Mouse (Mus musculus) MEL (cell line): Measurements from ENCODE around the gene Fsip1. TPM values are rescaled to one million over a fixed set of nuclear protein-coding genes. Genes with fewer than 3 reads are reported as not detected.

ENCODE experiments used
- DNase-seq: peaks from one replicate; pipeline ENCODE4 v3.0.0; 2011; ENCODE audit warnings: low read depth, low spot score
- H3K27ac ChIP-seq: 2 replicates; pipeline ENCODE4 v1.5.1; 2012; ENCODE audit warnings: low read depth, mild to moderate bottlenecking, control low read depth, low read length, moderate library complexity; ENCODE audit not compliant: control insufficient read depth
- H3K27me3 ChIP-seq, 2 experiments: fragments of 150-350 bp in 1 of 2; sonication (generic) in 1 of 2; 2 replicates each; pipeline ENCODE4 v1.6.1; 2012; ENCODE audit warnings: low read length in 2 of 2, mild to moderate bottlenecking in 2 of 2, improper control_type of control experiment in 1 of 2, moderate library complexity in 1 of 2; ENCODE audit not compliant: insufficient read depth in 2 of 2, control insufficient read depth in 1 of 2
- H3K36me3 ChIP-seq, 2 experiments: 2 replicates each; pipeline ENCODE4 v1.6.1; 2012 to 2014; ENCODE audit warnings: low read length in 2 of 2, improper control_type of control experiment in 1 of 2, inconsistent platforms in 1 of 2, mild to moderate bottlenecking in 1 of 2; ENCODE audit not compliant: insufficient read depth in 2 of 2, control insufficient read depth in 1 of 2
- H3K4me1 ChIP-seq, 2 experiments: fragments of 150-350 bp in 1 of 2; sonication (generic) in 1 of 2; 2 replicates each; pipeline ENCODE4 v1.6.1; 2012; ENCODE audit warnings: low read length in 2 of 2, improper control_type of control experiment in 1 of 2, mild to moderate bottlenecking in 1 of 2; ENCODE audit not compliant: insufficient read depth in 2 of 2, control insufficient read depth in 1 of 2
- H3K4me3 ChIP-seq, 2 experiments: fragments of 150-350 bp in 1 of 2; sonication (generic) in 1 of 2; 2 replicates each; pipeline ENCODE4 v1.5.1; 2012; ENCODE audit warnings: low read depth in 2 of 2, low read length in 2 of 2, mild to moderate bottlenecking in 2 of 2, moderate library complexity in 2 of 2, control low read depth in 1 of 2, improper control_type of control experiment in 1 of 2; ENCODE audit not compliant: control insufficient read depth in 1 of 2, insufficient read depth in 1 of 2
- H3K79me2 ChIP-seq: 2 replicates; pipeline ENCODE4 v1.6.1; 2012; ENCODE audit warnings: mild to moderate bottlenecking, low read length, moderate library complexity; ENCODE audit not compliant: control insufficient read depth, poor library complexity, insufficient read depth
- H3K9ac ChIP-seq: 2 replicates; pipeline ENCODE4 v1.6.1; 2012; ENCODE audit warnings: low read depth, mild to moderate bottlenecking, control low read depth, low read length, moderate library complexity; ENCODE audit not compliant: control insufficient read depth, poor library complexity, severe bottlenecking
- H3K9me3 ChIP-seq: fragments of 150-350 bp; sonication (generic); replicated peaks from 2 replicates; pipeline ENCODE4 v1.6.1; 2012; ENCODE audit warnings: mild to moderate bottlenecking, low read length, improper control_type of control experiment, moderate library complexity; ENCODE audit not compliant: insufficient read depth
- CTCF ChIP-seq, 3 experiments: IDR thresholded peaks in 2 of 3; conservative IDR thresholded peaks in 1 of 3; 2 replicates each; pipeline ENCODE4 v1.5.1; 2011 to 2012; ENCODE audit warnings: low read length in 3 of 3, low read depth in 2 of 3, mild to moderate bottlenecking in 2 of 3, improper control_type of control experiment in 1 of 3, inconsistent platforms in 1 of 3, mixed read lengths in 1 of 3, moderate library complexity in 1 of 3; ENCODE audit not compliant: control insufficient read depth in 1 of 3, insufficient read depth in 1 of 3, poor library complexity in 1 of 3, severe bottlenecking in 1 of 3
- E2F4 ChIP-seq: IDR thresholded peaks from 2 replicates; pipeline ENCODE4 v1.6.1; 2011; ENCODE audit warnings: low read depth, low read length, improper control_type of control experiment, borderline replicate concordance
- ELF1 ChIP-seq: IDR thresholded peaks from 2 replicates; pipeline ENCODE4 v1.6.1; 2014; ENCODE audit warnings: low read depth, mild to moderate bottlenecking, inconsistent platforms, low read length, improper control_type of control experiment, moderate library complexity
- GABPA ChIP-seq: IDR thresholded peaks from 2 replicates; pipeline ENCODE4 v1.6.1; 2012; ENCODE audit warnings: low read depth, mild to moderate bottlenecking, inconsistent platforms, low read length, improper control_type of control experiment, moderate library complexity
- HCFC1 ChIP-seq: IDR thresholded peaks from 2 replicates; pipeline ENCODE4 v1.6.1; 2012; ENCODE audit warnings: low read depth, mild to moderate bottlenecking, inconsistent platforms, low read length, improper control_type of control experiment, moderate library complexity
- JUND ChIP-seq: IDR thresholded peaks from 2 replicates; pipeline ENCODE4 v1.6.1; 2011; ENCODE audit warnings: low read depth, mild to moderate bottlenecking, improper control_type of control experiment, low read length
- MAFK ChIP-seq: IDR thresholded peaks from 2 replicates; pipeline ENCODE4 v1.6.1; 2011; ENCODE audit warnings: low read depth, mild to moderate bottlenecking, low read length, improper control_type of control experiment, borderline replicate concordance
- MAX ChIP-seq: IDR thresholded peaks from 2 replicates; pipeline ENCODE4 v1.6.1; 2011; ENCODE audit warnings: low read length, improper control_type of control experiment
- MAZ ChIP-seq: IDR thresholded peaks from 2 replicates; pipeline ENCODE4 v1.6.1; 2012; ENCODE audit warnings: low read depth, mild to moderate bottlenecking, inconsistent platforms, low read length, improper control_type of control experiment
- MXI1 ChIP-seq: IDR thresholded peaks from 2 replicates; pipeline ENCODE4 v1.6.1; 2011; ENCODE audit warnings: mild to moderate bottlenecking, low read depth, low read length, improper control_type of control experiment
- MYB ChIP-seq: IDR thresholded peaks from 2 replicates; pipeline ENCODE4 v1.6.1; 2011; ENCODE audit warnings: mild to moderate bottlenecking, low read depth, low read length, improper control_type of control experiment
- MYC ChIP-seq: IDR thresholded peaks from 2 replicates; pipeline ENCODE4 v1.6.1; 2011; ENCODE audit warnings: low read depth, mild to moderate bottlenecking, low read length, improper control_type of control experiment, moderate library complexity
- POLR2AphosphoS5 ChIP-seq: IDR thresholded peaks from 2 replicates; pipeline ENCODE4 v1.6.1; 2012; ENCODE audit warnings: low read depth, borderline replicate concordance, mild to moderate bottlenecking, inconsistent platforms, low read length, moderate library complexity, mixed read lengths
- RAD21 ChIP-seq: IDR thresholded peaks from 2 replicates; pipeline ENCODE4 v1.6.1; 2011; ENCODE audit warnings: mild to moderate bottlenecking, low read depth, low read length, improper control_type of control experiment
- RCOR1 ChIP-seq: IDR thresholded peaks from 2 replicates; pipeline ENCODE4 v1.6.1; 2012; ENCODE audit warnings: low read depth, mild to moderate bottlenecking, inconsistent platforms, low read length, improper control_type of control experiment
- SMC3 ChIP-seq: IDR thresholded peaks from 2 replicates; pipeline ENCODE4 v1.6.1; 2011; ENCODE audit warnings: low read depth, low read length, improper control_type of control experiment
- TBP ChIP-seq: IDR thresholded peaks from 2 replicates; pipeline ENCODE4 v1.8.0; 2011; ENCODE audit warnings: low read depth, low read length, improper control_type of control experiment
- USF1 ChIP-seq: IDR thresholded peaks from 2 replicates; pipeline ENCODE4 v1.6.1; 2014; ENCODE audit warnings: low read depth, mild to moderate bottlenecking, inconsistent platforms, low read length, improper control_type of control experiment, moderate library complexity
- USF2 ChIP-seq, 2 experiments: IDR thresholded peaks; 2 replicates each; pipeline ENCODE4 v1.6.1; 2011 to 2012; ENCODE audit warnings: improper control_type of control experiment in 2 of 2, low read length in 2 of 2, borderline replicate concordance in 1 of 2, inconsistent platforms in 1 of 2, low read depth in 1 of 2, mild to moderate bottlenecking in 1 of 2; ENCODE audit not compliant: insufficient read depth in 1 of 2
- ZKSCAN1 ChIP-seq: IDR thresholded peaks from 2 replicates; pipeline ENCODE4 v1.6.1; 2012; ENCODE audit warnings: low read depth, mild to moderate bottlenecking, inconsistent platforms, low read length, improper control_type of control experiment, moderate library complexity
- ZNF384 ChIP-seq: IDR thresholded peaks from 2 replicates; pipeline ENCODE4 v1.6.1; 2012; ENCODE audit warnings: low read depth, mild to moderate bottlenecking, inconsistent platforms, low read length, improper control_type of control experiment
- polyA plus RNA-seq, 2 experiments: library from polyadenylated mRNA; stranded (reverse) in 1 of 2; unstranded in 1 of 2; fragments of >175 nt in 1 of 2; fragments of >200 nt in 1 of 2; gene quantifications; 2 replicates each; pipeline versions ENCODE4 v1.2.1 to v1.2.4; 2012; ENCODE audit warnings: low replicate concordance in 2 of 2, low read depth in 1 of 2; ENCODE audit not compliant: insufficient read length in 2 of 2, insufficient read depth in 1 of 2, missing spikeins in 1 of 2
- total RNA-seq: library from RNA; depleted of rRNA; stranded (reverse); fragments of 300-350 nt; gene quantifications from 2 replicates; pipeline ENCODE4 v1.2.3, GENCODE M21; 2012

The Fsip1 gene
- total and polyA plus RNA-seq, 3 experiments, result not detected

DNA sequence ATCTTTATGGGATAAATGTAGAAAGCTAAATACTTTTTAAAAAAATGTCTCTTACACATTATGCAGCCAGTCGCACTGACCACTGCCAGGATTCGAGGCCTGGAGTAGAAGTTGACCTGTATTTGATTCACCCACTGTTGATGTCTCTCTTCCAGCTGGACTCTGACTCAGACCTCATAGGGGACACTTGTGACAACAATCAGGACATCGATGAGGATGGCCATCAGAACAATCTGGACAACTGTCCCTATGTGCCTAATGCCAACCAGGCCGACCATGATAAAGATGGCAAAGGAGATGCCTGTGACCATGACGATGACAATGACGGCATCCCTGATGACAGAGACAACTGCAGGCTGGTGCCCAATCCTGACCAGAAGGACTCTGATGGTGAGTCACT is 134.5 kb downstream of the Fsip1 start:
- no peak overlapping the region for H3K9ac ChIP-seq
- no peaks in the 10 kb centered on the region for H3K36me3 ChIP-seq
- H3K4me1 ChIP-seq, result no peaks in the 10 kb centered on the region
- H3K27me3 ChIP-seq, result no peaks in the 10 kb centered on the region
- H3K27ac ChIP-seq, result no peak overlapping the region
- no peak for DNase-seq
- H3K4me3 ChIP-seq, result no peak overlapping the region
- no peaks in the 10 kb centered on the region for H3K9me3 ChIP-seq
- no peak for TF ChIP-seq RCOR1
- no peak for TF ChIP-seq ELF1
- TF ChIP-seq MXI1, result no peak
- no peak for TF ChIP-seq MAX
- TF ChIP-seq SMC3, result no peak
- no peak for TF ChIP-seq USF2 (IDR thresholded peaks at IDR 0.05; ENCODE audit: borderline replicate concordance in 1 of 2, insufficient read depth in 1 of 2, low read depth in 1 of 2, low read length in 2 of 2)
- no peak for TF ChIP-seq ZKSCAN1
- no peak for TF ChIP-seq POLR2AphosphoS5
- TF ChIP-seq MYC, result no peak
- TF ChIP-seq E2F4, result no peak
- TF ChIP-seq CTCF (IDR thresholded peaks at IDR 0.05 in 2 of 3, conservative IDR thresholded peaks at IDR 0.05 in 1 of 3; ENCODE audit: control insufficient read depth in 1 of 3, insufficient read depth in 1 of 3, low read depth in 2 of 3, low read length in 3 of 3, poor library complexity in 1 of 3, severe bottlenecking in 1 of 3), result no peak
- TF ChIP-seq TBP, result no peak
- H3K79me2 ChIP-seq, result no peaks in the 10 kb centered on the region

DNA sequence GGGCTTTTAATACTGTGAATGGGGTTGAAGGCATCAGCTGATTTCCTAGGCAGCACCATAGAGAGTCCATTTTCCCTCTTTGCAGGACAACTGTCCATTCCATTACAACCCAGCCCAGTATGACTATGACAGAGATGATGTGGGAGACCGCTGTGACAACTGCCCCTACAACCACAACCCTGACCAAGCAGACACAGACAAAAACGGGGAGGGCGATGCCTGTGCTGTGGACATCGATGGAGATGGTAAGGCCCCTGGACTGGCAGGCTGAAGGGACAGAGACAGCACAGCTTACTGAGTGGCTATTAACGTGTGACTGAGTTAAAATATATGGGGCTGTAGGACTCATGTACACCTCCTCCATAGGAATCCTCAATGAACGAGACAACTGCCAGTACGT is 136.0 kb downstream of the Fsip1 start:
- no peaks in the 10 kb centered on the region for H3K36me3 ChIP-seq
- H3K9me3 ChIP-seq, result no peaks in the 10 kb centered on the region
- H3K27me3 ChIP-seq, result no peaks in the 10 kb centered on the region
- H3K9ac ChIP-seq, result no peak overlapping the region
- no peak for DNase-seq
- no peak overlapping the region for H3K4me3 ChIP-seq
- no peaks in the 10 kb centered on the region for H3K79me2 ChIP-seq
- H3K27ac ChIP-seq, result no peak overlapping the region
- TF ChIP-seq JUND, result no peak
- TF ChIP-seq ZNF384, result no peak
- no peak for TF ChIP-seq MAFK
- TF ChIP-seq CTCF (IDR thresholded peaks at IDR 0.05 in 2 of 3, conservative IDR thresholded peaks at IDR 0.05 in 1 of 3; ENCODE audit: control insufficient read depth in 1 of 3, insufficient read depth in 1 of 3, low read depth in 2 of 3, low read length in 3 of 3, poor library complexity in 1 of 3, severe bottlenecking in 1 of 3), result no peak
- TF ChIP-seq RAD21, result no peak
- no peak for TF ChIP-seq HCFC1
- no peak for TF ChIP-seq POLR2AphosphoS5
- TF ChIP-seq MYB, result no peak
- TF ChIP-seq MYC, result no peak
- TF ChIP-seq USF1, result no peak
- no peak for TF ChIP-seq RCOR1
- no peak for TF ChIP-seq ZKSCAN1
- no peak for TF ChIP-seq MAZ
- no peak for TF ChIP-seq GABPA
- TF ChIP-seq, all 39 proteins: peak for 0
- H3K4me1 ChIP-seq, result no peaks in the 10 kb centered on the region
